Mouse (Mus musculus) stomach, embryonic 14.5 days (tissue): ENCODE measurements around the gene Zfpm1. TPM values are rescaled to one million over a fixed set of nuclear protein-coding genes. Genes with fewer than 3 reads are reported as not detected.

Experiments used
- polyA plus RNA-seq: library from polyadenylated mRNA; unstranded; fragments of >200 nt; fragmentation: Nextera tagmentation; extraction: Ambion mirVana; gene quantifications from 2 replicates; pipeline ENCODE4 v1.2.1, GENCODE M21; 2014

Gene Zfpm1
- polyA plus RNA-seq, 1 experiment from 2014 or later: 3.1 TPM

Other genes starting within 250 kb of the Zfpm1 start
- gene Trhr2, start 78.6 kb downstream of the Zfpm1 start, polyA plus RNA-seq: not detected in 2 replicates
- gene Zc3h18, start 94.5 kb downstream of the Zfpm1 start, polyA plus RNA-seq: 30.5 and 34.8 TPM in 2 replicates
- 0.36 TPM in 1 of 2 replicates, not detected in the other for gene Il17c, start 139.9 kb downstream of the Zfpm1 start, polyA plus RNA-seq
- 202 and 217 TPM in 2 replicates for gene Cyba, start 150.8 kb downstream of the Zfpm1 start, polyA plus RNA-seq
- gene Mvd, start 161.3 kb downstream of the Zfpm1 start, polyA plus RNA-seq: 38.3 and 42.1 TPM in 2 replicates
- 0.39 and 0.46 TPM in 2 replicates for gene Snai3, start 178.6 kb downstream of the Zfpm1 start, polyA plus RNA-seq
- 31.5 and 34.3 TPM in 2 replicates for gene Rnf166, start 193.9 kb downstream of the Zfpm1 start, polyA plus RNA-seq
- 46.4 and 54.0 TPM in 2 replicates for gene Ctu2, start 194.0 kb downstream of the Zfpm1 start, polyA plus RNA-seq